Mouse (Mus musculus) C2C12 (cell line): ENCODE data around the gene Hsf2. TPM values are rescaled to one million over a fixed set of nuclear protein-coding genes. Genes with fewer than 3 reads are reported as not detected.

Experiments used
- H3K27me3 ChIP-seq: one replicate; pipeline ENCODE4 v1.6.1; 2011; ENCODE audit not compliant: control insufficient read depth, insufficient read depth, insufficient read length
- H3K36me3 ChIP-seq: one replicate; pipeline ENCODE4 v1.6.1; 2011; ENCODE audit not compliant: control insufficient read depth, insufficient read depth
- H3K4me3 ChIP-seq: one replicate; pipeline ENCODE4 v1.5.1; 2011; ENCODE audit warnings: mild to moderate bottlenecking, control low read depth; ENCODE audit not compliant: poor library complexity, insufficient read depth, severe bottlenecking
- H3K79me2 ChIP-seq: one replicate; pipeline ENCODE4 v1.6.1; 2011; ENCODE audit not compliant: control insufficient read depth, insufficient read depth
- H3K79me3 ChIP-seq: one replicate; pipeline ENCODE4 v1.6.1; 2011; ENCODE audit warnings: low read depth, control low read depth
- H3ac ChIP-seq: one replicate; pipeline ENCODE3; 2011; ENCODE audit warnings: low read depth; ENCODE audit not compliant: control insufficient read depth, insufficient read length
- CEBPB ChIP-seq: IDR thresholded peaks from one replicate; pipeline ENCODE4 v1.6.1; 2011; ENCODE audit warnings: low read depth, mild to moderate bottlenecking, control low read depth, moderate library complexity
- CTCF ChIP-seq: IDR thresholded peaks from one replicate; pipeline ENCODE4 v1.5.1; 2011; ENCODE audit not compliant: control insufficient read depth, insufficient read depth, insufficient read length
- FOSL1 ChIP-seq: IDR thresholded peaks from one replicate; pipeline ENCODE4 v1.8.0; 2011; ENCODE audit warnings: mild to moderate bottlenecking, low read length; ENCODE audit not compliant: poor library complexity, insufficient read depth, severe bottlenecking
- MAX ChIP-seq: IDR thresholded peaks from one replicate; pipeline ENCODE4 v1.6.1; 2011; ENCODE audit warnings: mild to moderate bottlenecking, control low read depth
- MYOD1 ChIP-seq: IDR thresholded peaks from one replicate; pipeline ENCODE4 v1.6.1; 2011; ENCODE audit warnings: low read depth; ENCODE audit not compliant: control insufficient read depth, insufficient read length
- MYOG ChIP-seq: IDR thresholded peaks from one replicate; pipeline ENCODE4 v1.6.1; 2011; ENCODE audit not compliant: control insufficient read depth, insufficient read length; ENCODE audit errors: extremely low read depth
- USF1 ChIP-seq: IDR thresholded peaks from one replicate; pipeline ENCODE4 v1.6.1; 2011; ENCODE audit warnings: low read depth, mild to moderate bottlenecking, control low read depth, moderate library complexity
- polyA plus RNA-seq: library from polyadenylated mRNA; unstranded; fragments of >200 nt; fragmentation: generic; extraction: Trizol; gene quantifications from one replicate; pipeline ENCODE4 v1.2.1, GENCODE M21; 2012; ENCODE audit warnings: missing spikeins

Gene Hsf2
- polyA plus RNA-seq, 1 experiment = 8.2 TPM

DNA sequence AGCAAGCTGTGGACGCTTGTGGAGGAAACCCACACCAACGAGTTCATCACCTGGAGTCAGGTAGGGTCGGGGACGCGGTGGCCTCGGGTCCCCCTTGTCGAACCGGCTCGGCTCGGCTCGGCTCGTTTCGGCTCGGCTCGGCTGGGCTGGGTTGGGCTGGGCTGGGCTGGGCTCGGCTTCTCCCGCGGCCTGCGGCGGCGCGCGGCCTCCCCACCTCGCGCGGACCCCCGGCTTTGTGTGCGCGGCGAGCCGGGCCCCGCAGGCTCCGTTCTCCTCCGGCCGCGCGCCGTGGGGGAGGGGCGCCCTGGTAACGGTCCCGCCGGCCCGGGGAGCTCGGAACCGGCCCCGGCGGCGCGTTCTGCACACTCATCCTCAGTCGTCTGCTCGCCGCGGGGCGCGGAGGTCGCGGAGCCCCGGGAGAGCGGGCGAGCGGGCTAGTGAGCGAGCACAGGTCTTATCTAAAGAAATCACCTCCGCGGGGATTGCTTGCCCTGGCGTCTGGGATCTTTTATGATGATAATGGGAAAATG is 422 bp downstream of the Hsf2 start:
- Histone ChIP-seq H3K79me3 (peaks cover 30% of the 10 kb centered on the region), H3K27me3 (no peaks in the 10 kb centered on the region), H3K36me3 (no peaks in the 10 kb centered on the region), H3K4me3 (peak overlapping the region; percentile 59), H3K79me2 (peaks cover 52% of the 10 kb centered on the region), H3ac (peak overlapping the region; percentile 96)
- no peak for TF ChIP-seq MYOD1
- TF ChIP-seq CTCF = no peak
- TF ChIP-seq USF1 = no peak
- TF ChIP-seq MYOG = no peak
- TF ChIP-seq CEBPB = no peak
- TF ChIP-seq FOSL1 = no peak
- no peak for TF ChIP-seq MAX

DNA sequence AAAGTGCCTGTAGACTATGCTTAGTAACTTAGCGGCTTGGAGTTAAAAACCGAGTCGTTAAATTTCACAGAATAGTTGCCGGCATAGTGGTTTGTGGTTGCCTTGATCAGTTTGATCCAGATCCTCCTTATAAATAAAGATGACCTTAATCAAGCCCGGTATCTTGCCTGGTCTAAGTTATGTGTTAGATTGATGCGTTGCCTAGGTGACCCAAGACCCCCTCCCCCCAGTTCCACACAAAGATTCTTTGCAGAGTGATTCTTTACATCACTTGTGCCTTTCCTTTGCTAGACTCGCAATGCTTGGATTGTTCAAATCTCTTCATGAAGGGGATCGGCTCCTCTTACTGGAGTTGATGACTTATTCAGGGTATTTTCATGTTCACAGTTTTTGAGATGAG is 1.0 kb downstream of the Hsf2 start:
- peak overlapping the region; percentile 59 for H3K4me3 ChIP-seq
- no peaks in the 10 kb centered on the region for H3K27me3 ChIP-seq
- no peaks in the 10 kb centered on the region for H3K36me3 ChIP-seq
- H3ac ChIP-seq = peak overlapping the region; percentile 35
- TF ChIP-seq FOSL1 = no peak
- TF ChIP-seq MYOD1 = no peak
- TF ChIP-seq USF1 = no peak
- TF ChIP-seq MYOG = no peak
- TF ChIP-seq CTCF = no peak
- TF ChIP-seq MAX = no peak
- no peak for TF ChIP-seq CEBPB
- H3K79me2 ChIP-seq = peaks cover 58% of the 10 kb centered on the region
- peaks cover 36% of the 10 kb centered on the region for H3K79me3 ChIP-seq

DNA sequence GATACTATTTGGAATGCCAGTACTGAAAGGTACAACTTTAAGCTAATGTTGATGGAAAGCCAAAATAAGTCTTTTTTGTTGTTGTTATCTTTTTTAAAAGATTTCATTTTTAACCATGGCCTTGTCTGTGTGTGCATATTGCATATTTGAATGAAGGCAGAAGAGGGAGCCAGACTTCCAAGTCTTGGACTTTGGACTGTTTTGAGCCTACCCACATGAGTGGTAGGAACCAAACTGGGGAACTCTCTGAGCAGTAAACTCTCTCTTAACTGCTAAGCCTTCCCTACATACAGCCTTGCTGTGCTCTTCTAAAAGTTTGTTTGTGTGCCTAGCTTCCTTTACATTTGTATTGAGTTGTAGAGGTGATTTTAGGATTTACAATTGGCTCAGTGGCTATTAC is 2.4 kb downstream of the Hsf2 start:
- TF ChIP-seq USF1 = no peak
- TF ChIP-seq FOSL1 = no peak
- TF ChIP-seq MAX = no peak
- no peak for TF ChIP-seq CTCF
- no peak for TF ChIP-seq MYOG
- TF ChIP-seq CEBPB = no peak
- no peak for TF ChIP-seq MYOD1
- no peak overlapping the region for H3ac ChIP-seq
- H3K79me3 ChIP-seq = peaks cover 41% of the 10 kb centered on the region
- H3K27me3 ChIP-seq = no peaks in the 10 kb centered on the region
- H3K36me3 ChIP-seq = no peaks in the 10 kb centered on the region
- H3K4me3 ChIP-seq = no peak overlapping the region
- H3K79me2 ChIP-seq = peaks cover 70% of the 10 kb centered on the region

DNA sequence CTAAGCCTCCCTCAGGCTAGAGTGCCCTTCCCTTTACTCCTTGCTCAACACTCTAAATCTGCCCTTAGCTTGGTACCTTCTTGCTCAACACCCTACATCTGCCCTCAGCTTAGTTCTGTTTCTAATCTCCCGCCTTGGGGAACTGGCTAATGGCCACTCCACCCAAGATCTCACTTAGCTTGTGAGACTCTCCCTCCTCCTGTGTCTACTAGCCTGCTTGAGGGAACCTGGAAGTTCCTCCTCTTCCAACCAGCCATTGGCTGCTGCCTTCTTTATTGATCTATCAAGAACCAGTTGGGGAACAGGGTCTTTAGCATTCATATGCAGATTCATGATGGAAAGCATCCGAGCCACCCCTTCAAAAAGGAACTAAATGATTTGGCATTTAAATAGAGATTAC is 5.9 kb downstream of the Hsf2 start:
- no peak overlapping the region for H3K4me3 ChIP-seq
- H3K79me2 ChIP-seq = peaks cover 98% of the 10 kb centered on the region
- no peak for TF ChIP-seq FOSL1
- no peak for TF ChIP-seq CTCF
- no peak for TF ChIP-seq MYOD1
- no peak for TF ChIP-seq CEBPB
- no peak for TF ChIP-seq MAX
- TF ChIP-seq MYOG = no peak
- no peak for TF ChIP-seq USF1
- no peaks in the 10 kb centered on the region for H3K36me3 ChIP-seq
- no peak overlapping the region for H3ac ChIP-seq
- H3K27me3 ChIP-seq = no peaks in the 10 kb centered on the region
- peaks cover 64% of the 10 kb centered on the region for H3K79me3 ChIP-seq

DNA sequence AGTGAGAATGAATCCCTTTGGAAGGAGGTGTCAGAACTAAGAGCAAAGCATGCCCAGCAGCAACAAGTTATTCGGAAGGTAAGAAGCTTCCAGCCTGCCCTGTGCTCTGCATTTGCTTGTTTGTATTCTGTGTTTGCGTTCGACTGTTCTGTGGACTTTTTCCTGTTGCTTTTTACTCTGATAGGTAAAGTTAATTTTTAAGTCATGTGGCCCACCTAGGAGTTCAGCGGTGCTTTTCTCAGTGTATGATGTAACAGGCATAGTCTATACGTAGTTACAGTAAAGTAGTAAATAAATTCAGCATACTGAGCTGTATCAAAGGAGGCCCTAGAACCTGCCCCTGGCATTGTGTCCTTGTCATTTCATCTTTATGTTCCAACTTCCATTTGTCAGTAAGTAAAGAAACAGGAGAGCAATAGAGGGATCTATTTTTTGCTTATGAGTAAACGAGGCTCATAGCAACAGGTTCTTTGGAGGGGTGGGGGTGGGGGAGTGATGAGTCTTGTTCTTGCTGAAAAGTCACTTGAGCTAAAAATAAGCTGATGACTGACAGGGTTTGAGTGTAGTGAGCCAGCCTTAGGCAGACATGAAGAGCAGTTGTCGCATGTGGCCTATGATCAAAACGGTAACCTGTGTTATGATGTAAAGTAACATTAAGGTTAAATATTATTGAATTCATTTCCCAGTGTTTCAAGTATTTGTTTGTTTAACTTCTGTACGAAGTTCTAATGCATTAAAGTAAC is 13.4 kb downstream of the Hsf2 start:
- Histone ChIP-seq H3K79me3 (peaks cover 15% of the 10 kb centered on the region), H3ac (no peak overlapping the region), H3K36me3 (peaks cover 28% of the 10 kb centered on the region), H3K27me3 (no peaks in the 10 kb centered on the region), H3K79me2 (peaks cover 26% of the 10 kb centered on the region), H3K4me3 (no peak overlapping the region)
- TF ChIP-seq MAX = no peak
- no peak for TF ChIP-seq MYOG
- no peak for TF ChIP-seq USF1
- TF ChIP-seq CEBPB = no peak
- TF ChIP-seq CTCF = no peak
- no peak for TF ChIP-seq FOSL1
- no peak for TF ChIP-seq MYOD1
